10 mouse cellular contexts compared by ENCODE assay signal in the genomic region with DNA sequence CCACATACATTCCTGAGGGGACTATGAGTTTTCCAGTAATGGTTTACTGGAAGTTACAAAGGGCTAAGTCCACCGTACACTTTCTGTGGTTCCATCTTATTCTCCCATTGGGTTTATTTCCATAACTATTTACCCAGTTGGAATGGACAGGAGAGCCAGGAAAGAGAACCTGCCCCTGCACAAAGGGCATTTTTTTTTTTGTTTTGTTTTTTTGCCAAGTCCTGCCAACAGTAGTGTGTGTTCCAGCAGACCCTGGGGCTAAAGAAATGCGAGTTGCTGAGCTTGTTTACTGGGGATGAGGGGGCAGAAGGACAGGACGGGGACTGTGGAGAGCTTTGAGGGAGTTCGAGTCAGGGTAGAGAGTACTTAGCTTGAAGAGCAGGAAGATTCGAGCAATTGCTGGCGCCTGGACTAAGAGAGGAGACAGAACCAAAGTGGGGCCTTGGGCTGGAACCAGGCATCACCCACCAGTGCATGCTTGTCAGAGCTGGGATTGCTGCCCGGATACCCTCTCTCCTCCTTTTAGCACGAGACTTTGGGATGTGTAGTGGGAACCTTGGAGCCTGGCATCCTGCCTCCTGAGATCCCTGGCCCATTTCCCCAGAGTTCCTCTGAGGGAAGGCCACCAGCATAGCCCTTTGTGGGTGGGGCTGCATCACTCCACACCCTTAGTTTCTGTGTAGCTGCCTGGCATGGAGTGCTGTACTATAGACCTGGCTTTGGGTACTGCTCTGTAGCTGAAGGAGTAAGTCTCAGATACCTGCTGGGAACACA. TPM values are rescaled to one million over a fixed set of nuclear protein-coding genes. Genes with fewer than 3 reads are reported as not detected.
DNase-seq lines count a peak whose midpoint lies in the region; ATAC-seq and TF ChIP-seq lines count a peak whose summit lies in the region.
"Had no signal": no experiment of that assay in that cellular context is flagged by ENCODE, and none has a peak within 500 bp of the region (broad histone marks: within the 10 kb centered on the region; RNA-seq: fewer than 3 reads in every experiment).

No protein-coding gene starts in this region.

- no peaks in the 10 kb centered on the region for H3K36me3 ChIP-seq in hindbrain, postnatal 0 days (ENCODE audit: insufficient read depth, low read length)
- H3K36me3 ChIP-seq in neural tube, embryonic 15.5 days, result no peaks in the 10 kb centered on the region

- TF ChIP-seq CTCF in hindbrain, postnatal 0 days (IDR thresholded peaks at IDR 0.05; ENCODE audit: low read depth), result no peak

- no peaks in the 10 kb centered on the region for H3K9me3 ChIP-seq in hindbrain, postnatal 0 days (ENCODE audit: low read length)
- no peaks in the 10 kb centered on the region for H3K9me3 ChIP-seq in neural tube, embryonic 15.5 days (replicated peaks)

- H3K4me3 ChIP-seq in hindbrain, postnatal 0 days (ENCODE audit: low read length), result no peak overlapping the region
- H3K4me3 ChIP-seq in neural tube, embryonic 15.5 days (replicated peaks), result no peak overlapping the region

- 37% methylated on average over 8 of the region's 8 CpGs for WGBS in hindbrain, postnatal 0 days
- WGBS in neural tube, embryonic 15.5 days, result 65% methylated on average over 8 of the region's 8 CpGs

- intact Hi-C loops in left cerebral cortex, postnatal 25 days (cut with DNase I), result no loop called here

- ATAC-seq in erythroblast, adult 5-6 weeks (replicated peaks; ENCODE audit: low FRiP score, poor library complexity, severe bottlenecking), result peak; percentile 76
- peak; percentile 93 for ATAC-seq in hindbrain, postnatal 0 days
- peak; percentile 75 for ATAC-seq in neural tube, embryonic 15.5 days (ENCODE audit: low FRiP score)

- no peak overlapping the region for H3K4me2 ChIP-seq in hindbrain, postnatal 0 days (ENCODE audit: low read depth, low read length)
- no peak overlapping the region for H3K4me2 ChIP-seq in neural tube, embryonic 15.5 days

- no peak overlapping the region; the same call in 1 of the 2 replicates for H3K9ac ChIP-seq in hindbrain, postnatal 0 days (replicated peaks; ENCODE audit: low read length)
- no peak overlapping the region for H3K9ac ChIP-seq in neural tube, embryonic 15.5 days (replicated peaks)

- H3K27me3 ChIP-seq in hindbrain, postnatal 0 days (ENCODE audit: insufficient read depth, low read length), result no peaks in the 10 kb centered on the region
- H3K27me3 ChIP-seq in neural tube, embryonic 15.5 days (replicated peaks), result no peaks in the 10 kb centered on the region

- peak; percentile 33 for DNase-seq in cerebellum, adult 11-12 months
- DNase-seq in cerebellum, adult 8-10 months, result no peak
- DNase-seq in adipocyte (ENCODE audit: low spot score), result peak; percentile 91
- peak; percentile 83 for DNase-seq in hindbrain, postnatal 0 days (ENCODE audit: low spot score)
- peak; percentile 9 to 48 for DNase-seq in left cerebral cortex, postnatal 25 days (ENCODE audit: low spot score in 2 of 2)
- DNase-seq in natural killer cell, adult 2 months (ENCODE audit: low spot score in 2 of 2), result no peak

- H3K27ac ChIP-seq in hindbrain, postnatal 0 days, result peak overlapping the region; percentile 85
- peak overlapping the region; percentile 76 for H3K27ac ChIP-seq in neural tube, embryonic 15.5 days (replicated peaks)

- peaks cover 15% of the 10 kb centered on the region for H3K4me1 ChIP-seq in hindbrain, postnatal 0 days (ENCODE audit: insufficient read depth, low read length)
- H3K4me1 ChIP-seq in neural tube, embryonic 15.5 days, result peaks cover 16% of the 10 kb centered on the region; the same call in 1 of the 2 replicates

RNA-seq across cellular contexts. Expression of gene Pcx, which starts 47.7 kb away (rescaled TPM):
- 15.0 and 32.6 TPM in 2 replicates for total RNA-seq in erythroblast, adult 5-6 weeks (2015; ENCODE audit: low replicate concordance)
- 31.5 and 31.9 TPM in 2 replicates for total RNA-seq in erythroblast, adult 5-6 weeks (2017; ENCODE audit: low replicate concordance)
- total RNA-seq in hindbrain, postnatal 0 days (2014; rRNA removed), result 82.6 and 84.0 TPM in 2 replicates
- 50.5 and 53.6 TPM in 2 replicates for polyA plus RNA-seq in hindbrain, postnatal 0 days (2015; fragmentation: Nextera tagmentation; extraction: Ambion mirVana)
- total RNA-seq in left cerebral cortex, postnatal 25 days (2021), result 10 to 100 TPM; 56.9 to 66.3 TPM
- 29.5 and 31.5 TPM in 2 replicates for polyA plus RNA-seq in neural tube, embryonic 15.5 days (2015; fragmentation: Nextera tagmentation; extraction: Ambion mirVana)

RNA-seq across cellular contexts. Expression of gene Lrfn4, which starts 57.5 kb away (rescaled TPM):
- 0.38 and 0.63 TPM in 2 replicates for total RNA-seq in erythroblast, adult 5-6 weeks (2015; ENCODE audit: low replicate concordance)
- not detected in 2 replicates for total RNA-seq in erythroblast, adult 5-6 weeks (2017; ENCODE audit: low replicate concordance)
- total RNA-seq in hindbrain, postnatal 0 days (2014; rRNA removed), result 172 and 178 TPM in 2 replicates
- polyA plus RNA-seq in hindbrain, postnatal 0 days (2015; fragmentation: Nextera tagmentation; extraction: Ambion mirVana), result 14.1 and 15.6 TPM in 2 replicates
- total RNA-seq in left cerebral cortex, postnatal 25 days (2021), result 10 to 100 TPM; 47.2 to 47.3 TPM
- 10.5 and 12.5 TPM in 2 replicates for polyA plus RNA-seq in neural tube, embryonic 15.5 days (2015; fragmentation: Nextera tagmentation; extraction: Ambion mirVana)

RNA-seq across cellular contexts. Expression of gene 2010003K11Rik, which starts 59.6 kb away (rescaled TPM):
- total RNA-seq in erythroblast, adult 5-6 weeks (2015; ENCODE audit: low replicate concordance), result not detected in 2 replicates
- 0.94 TPM in 1 of 2 replicates, not detected in the other for total RNA-seq in erythroblast, adult 5-6 weeks (2017; ENCODE audit: low replicate concordance)
- total RNA-seq in hindbrain, postnatal 0 days (2014; rRNA removed), result not detected in 2 replicates
- polyA plus RNA-seq in hindbrain, postnatal 0 days (2015; fragmentation: Nextera tagmentation; extraction: Ambion mirVana), result 0.13 TPM in 1 of 2 replicates, not detected in the other
- total RNA-seq in left cerebral cortex, postnatal 25 days (2021), result not detected
- polyA plus RNA-seq in neural tube, embryonic 15.5 days (2015; fragmentation: Nextera tagmentation; extraction: Ambion mirVana), result 0.17 TPM in 1 of 2 replicates, not detected in the other
- polyA plus RNA-seq: limb, embryonic 11.5 days; spleen, adult 2 months had no signal

Comparison
In these comparisons a context has a peak if more than half of its experiments do, and no peak if none do; other contexts are left out.
1. DNase-seq: peak in cerebellum, adult 11-12 months (single experiment), adipocyte (single experiment), hindbrain, postnatal 0 days (single experiment) and left cerebral cortex, postnatal 25 days (2 of 2); none in cerebellum, adult 8-10 months (single experiment) and natural killer cell, adult 2 months (0 of 2).
2. RNA of gene Lrfn4, which starts 57.5 kb away (total RNA-seq): 172 to 178 TPM in hindbrain, postnatal 0 days and 47.2 to 47.3 TPM in left cerebral cortex, postnatal 25 days; 0.38 to 0.63 TPM in erythroblast, adult 5-6 weeks; every median in the first group is over 10 times any median in the second.
3. Peak in every context shown above with its lines, with median percentiles within 50 percentile points of each other: ATAC-seq.